Mouse (Mus musculus) G1E (cell line): ENCODE measurements around the gene Pdzd2.

Experiments used
- CTCF ChIP-seq: IDR thresholded peaks from 2 replicates; pipeline ENCODE4 v1.5.1; 2012; ENCODE audit warnings: low read depth, low read length, inconsistent platforms, mixed read lengths
- GATA1 ChIP-seq: IDR thresholded peaks from 2 replicates; pipeline ENCODE4 v1.6.1; 2012; ENCODE audit warnings: borderline replicate concordance, low read length, inconsistent platforms, mixed read lengths

GRCm38 (mm10) chr15:12680750-12681149 lies 59.0 kb downstream of the Pdzd2 start:
- TF ChIP-seq CTCF, result no peak
- TF ChIP-seq GATA1, result no peak
